Mouse (Mus musculus) liver, adult 2 months (tissue): ENCODE results near the gene Dip2c. TPM values are rescaled to one million over a fixed set of nuclear protein-coding genes. Genes with fewer than 3 reads are reported as not detected.

Experiments used
- DNase-seq: peaks from one replicate; pipeline ENCODE4 v3.0.0-alpha.2; 2011; ENCODE audit warnings: low read depth, low spot score; ENCODE audit errors: extremely low read depth
- H3K27ac ChIP-seq: fragments of 200-500 bp; replicated peaks from 2 replicates; pipeline ENCODE4 v1.5.1; 2012; ENCODE audit warnings: low read depth, mild to moderate bottlenecking, control low read depth, inconsistent platforms, low read length; ENCODE audit not compliant: insufficient read depth
- H3K27me3 ChIP-seq: fragments of 200-500 bp; 2 replicates; pipeline ENCODE4 v1.6.1; 2012; ENCODE audit warnings: mild to moderate bottlenecking, moderate library complexity, low read length, inconsistent platforms; ENCODE audit not compliant: control insufficient read depth, insufficient read depth
- H3K36me3 ChIP-seq: fragments of 200-500 bp; 2 replicates; pipeline ENCODE4 v1.6.1; 2012; ENCODE audit warnings: low read length, inconsistent platforms; ENCODE audit not compliant: control insufficient read depth, insufficient read depth
- H3K4me1 ChIP-seq: fragments of 200-500 bp; 2 replicates; pipeline ENCODE4 v1.6.1; 2011; ENCODE audit warnings: low read length; ENCODE audit not compliant: control insufficient read depth, insufficient read depth
- H3K4me3 ChIP-seq: fragments of 200-500 bp; 2 replicates; pipeline ENCODE4 v1.5.1; 2011; ENCODE audit warnings: low read depth, mild to moderate bottlenecking, control low read depth, low read length, moderate library complexity; ENCODE audit not compliant: insufficient read depth
- H3K79me2 ChIP-seq: fragments of 200-500 bp; 2 replicates; pipeline ENCODE4 v1.6.1; 2012; ENCODE audit warnings: inconsistent platforms, mild to moderate bottlenecking, low read length, moderate library complexity; ENCODE audit not compliant: control insufficient read depth, insufficient read depth
- H3K9ac ChIP-seq: fragments of 200-500 bp; 2 replicates; pipeline ENCODE4 v1.6.1; 2012; ENCODE audit warnings: low read depth, mild to moderate bottlenecking, control low read depth, inconsistent platforms, low read length
- CTCF ChIP-seq: fragments of 200-500 bp; IDR thresholded peaks from 2 replicates; pipeline ENCODE4 v1.5.1; 2011; ENCODE audit warnings: low read depth, low read length, control low read depth
- POLR2A ChIP-seq: fragments of 200-500 bp; IDR thresholded peaks from 2 replicates; pipeline ENCODE4 v1.6.1; 2011; ENCODE audit warnings: low read length, control low read depth; ENCODE audit not compliant: insufficient read depth; ENCODE audit errors: extremely low read depth
- WGBS: fragments of 180-500 bp; shearing (Covaris S2); methylation state at CpG from one replicate; pipeline ENCODE4 v1.1.7; 2018; 5-methylcytosine and 5-hydroxymethylcytosine counted together
- polyA plus RNA-seq: library from polyadenylated mRNA; depleted of rRNA; stranded (reverse); fragments of >200 nt; gene quantifications from 2 replicates; pipeline ENCODE4 v1.2.3, GENCODE M21; 2012
- total RNA-seq: library from RNA; depleted of rRNA; stranded (reverse); fragments of >200 nt; gene quantifications from 2 replicates; pipeline ENCODE4 v1.2.3, GENCODE M21; 2014

Gene Dip2c
- total and polyA plus RNA-seq, 2 experiments: 4.7 to 10.7 TPM

DNA sequence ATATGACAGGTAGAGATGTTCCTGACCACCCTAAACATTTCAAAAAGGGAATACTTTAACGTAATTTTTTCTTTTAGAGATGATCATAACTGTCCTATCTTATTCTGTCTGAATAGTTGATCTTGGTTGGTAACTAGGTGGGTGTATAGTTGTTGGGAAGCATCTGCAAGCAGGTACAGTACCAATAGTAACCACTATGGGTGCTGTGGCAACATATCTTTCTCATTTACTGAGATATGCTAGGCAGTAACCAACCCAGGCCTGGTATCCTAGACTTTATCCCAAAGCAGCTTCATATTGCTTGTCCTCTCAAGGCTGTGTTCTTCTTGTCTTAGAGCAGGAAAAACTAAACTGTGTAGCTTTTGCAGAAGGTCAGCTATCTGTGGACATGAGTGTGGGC, 113.0 kb downstream of the Dip2c start:
- H3K9ac ChIP-seq: no peak overlapping the region

GRCm38 (mm10) chr13:9390204-9390804, 114.0 kb downstream of the Dip2c start:
- no peaks in the 10 kb centered on the region for H3K27me3 ChIP-seq
- H3K4me3 ChIP-seq: no peak overlapping the region
- no peaks in the 10 kb centered on the region for H3K36me3 ChIP-seq
- H3K4me1 ChIP-seq: no peaks in the 10 kb centered on the region
- H3K27ac ChIP-seq: no peak overlapping the region
- DNase-seq: no peak
- no peak overlapping the region for H3K9ac ChIP-seq
- TF ChIP-seq CTCF (no peak), POLR2A (no peak)
- peaks cover 5% of the 10 kb centered on the region for H3K79me2 ChIP-seq
- WGBS: 76% methylated on average over 5 of the region's 5 CpGs

More for the DNA sequence above, 113.0 kb downstream of the Dip2c start:
- no peaks in the 10 kb centered on the region for H3K36me3 ChIP-seq
- H3K4me1 ChIP-seq: no peaks in the 10 kb centered on the region
- WGBS: 95% methylated on average over 1 of the region's 1 CpGs
- DNase-seq: no peak
- no peak for TF ChIP-seq CTCF
- TF ChIP-seq POLR2A: no peak
- no peak overlapping the region for H3K27ac ChIP-seq
- no peaks in the 10 kb centered on the region for H3K27me3 ChIP-seq
- H3K79me2 ChIP-seq: peaks cover 5% of the 10 kb centered on the region
- no peak overlapping the region for H3K4me3 ChIP-seq

DNA sequence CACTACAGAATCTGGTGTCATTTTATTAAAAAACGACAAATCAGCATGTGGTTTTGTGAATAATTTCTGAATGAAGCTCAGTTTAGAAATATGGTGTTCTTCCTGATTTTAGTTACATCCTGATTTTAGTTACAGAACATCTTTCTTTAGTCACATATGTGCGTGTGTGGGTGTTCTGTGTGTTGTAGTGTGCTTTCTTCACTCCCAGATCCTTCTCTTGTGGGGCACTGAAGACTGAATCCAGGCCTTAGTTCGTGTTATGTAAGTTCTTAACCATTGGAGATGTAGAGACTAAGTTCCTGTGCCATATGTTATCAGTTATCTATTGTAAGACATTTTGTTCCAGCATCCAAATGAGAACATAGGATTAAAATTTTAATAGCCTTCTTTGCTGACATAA, 117.1 kb downstream of the Dip2c start:
- Histone ChIP-seq H3K4me1 (no peaks in the 10 kb centered on the region), H3K79me2 (no peaks in the 10 kb centered on the region; the same call in 1 of the 2 replicates), H3K4me3 (no peak overlapping the region), H3K36me3 (no peaks in the 10 kb centered on the region), H3K9ac (no peak overlapping the region), H3K27me3 (no peaks in the 10 kb centered on the region), H3K27ac (no peak overlapping the region)
- no peak for DNase-seq
- TF ChIP-seq CTCF (no peak), POLR2A (no peak)
- WGBS: 86% methylated on average over 3 of the region's 3 CpGs

DNA sequence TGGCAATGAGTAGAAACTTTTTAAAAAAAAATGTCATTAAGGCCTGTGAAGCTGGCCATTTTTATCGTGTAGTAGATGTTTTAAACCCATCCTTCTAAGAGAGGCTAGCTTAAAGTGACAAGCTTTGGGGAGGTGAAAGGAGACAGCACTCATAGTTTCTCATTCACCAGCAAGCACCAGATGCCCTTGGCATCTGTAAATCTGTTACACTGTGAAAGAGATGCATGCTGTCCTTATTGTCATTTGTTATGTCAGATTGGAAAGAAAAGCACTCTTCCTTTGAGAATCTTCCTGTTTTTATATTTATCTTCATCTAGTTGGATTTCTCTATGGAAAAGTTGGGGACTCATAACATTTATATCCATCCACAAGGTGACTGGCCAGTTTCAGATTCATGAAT, 119.0 kb downstream of the Dip2c start:
- H3K4me1 ChIP-seq: no peaks in the 10 kb centered on the region
- no peaks in the 10 kb centered on the region; the same call in 1 of the 2 replicates for H3K79me2 ChIP-seq
- no peak overlapping the region for H3K9ac ChIP-seq
- no peaks in the 10 kb centered on the region for H3K27me3 ChIP-seq
- no peak for DNase-seq
- TF ChIP-seq CTCF (no peak), POLR2A (no peak)
- WGBS: 86% methylated on average over 1 of the region's 1 CpGs
- no peaks in the 10 kb centered on the region for H3K36me3 ChIP-seq
- no peak overlapping the region for H3K4me3 ChIP-seq
- no peak overlapping the region for H3K27ac ChIP-seq

DNA sequence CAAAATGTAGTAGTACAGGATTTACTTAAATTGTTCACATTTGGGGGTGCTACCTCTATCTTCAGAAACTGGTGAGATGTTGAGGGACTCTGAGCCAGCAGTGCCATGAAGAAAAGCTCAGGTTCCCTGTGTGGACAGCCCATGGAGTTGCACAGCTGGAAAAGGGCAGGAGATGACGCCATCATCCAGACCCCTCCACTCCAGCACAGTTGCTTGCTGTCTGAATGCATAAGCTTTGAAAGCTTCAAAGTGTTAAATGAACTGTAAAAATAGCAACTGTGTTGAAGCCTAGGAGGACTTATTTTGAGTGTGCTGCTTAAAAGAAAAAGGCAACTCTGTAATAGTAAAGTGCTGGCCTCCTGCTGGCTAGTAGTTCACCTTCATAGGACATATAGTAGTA, 122.5 kb downstream of the Dip2c start:
- H3K9ac ChIP-seq: no peak overlapping the region
- H3K79me2 ChIP-seq: peaks cover 4% of the 10 kb centered on the region; the same call in 1 of the 2 replicates
- WGBS: 92% methylated on average over 1 of the region's 1 CpGs
- TF ChIP-seq CTCF (no peak), POLR2A (no peak)
- H3K4me3 ChIP-seq: no peak overlapping the region
- no peak for DNase-seq
- H3K4me1 ChIP-seq: no peaks in the 10 kb centered on the region
- no peak overlapping the region for H3K27ac ChIP-seq
- H3K36me3 ChIP-seq: no peaks in the 10 kb centered on the region
- H3K27me3 ChIP-seq: no peaks in the 10 kb centered on the region

- no peak for DNase-seq
- 82% methylated on average over 1 of the region's 1 CpGs for WGBS
- H3K27ac ChIP-seq: no peak overlapping the region
- no peaks in the 10 kb centered on the region for H3K27me3 ChIP-seq
- H3K9ac ChIP-seq: no peak overlapping the region
- TF ChIP-seq CTCF: no peak
- no peak for TF ChIP-seq POLR2A
- peaks cover 4% of the 10 kb centered on the region; the same call in 1 of the 2 replicates for H3K79me2 ChIP-seq
- H3K4me1 ChIP-seq: no peaks in the 10 kb centered on the region; the same call in 1 of the 2 replicates
- H3K4me3 ChIP-seq: no peak overlapping the region
- H3K36me3 ChIP-seq: no peaks in the 10 kb centered on the region
These were observed 129.1 kb downstream of the Dip2c start for GRCm38 (mm10) chr13:9405399-9405798.
